Mouse (Mus musculus) kidney, embryonic 16.5 days (tissue): Measurements from ENCODE around the gene March6. TPM values are rescaled to one million over a fixed set of nuclear protein-coding genes. Genes with fewer than 3 reads are reported as not detected.

Experiments
- ATAC-seq: fragments of 200-750 bp; cut with Nextera tagmentation; 2 replicates; pipeline ENCODE4 v1.8.0; 2017; ENCODE audit warnings: moderate TSS enrichment; ENCODE audit not compliant: low FRiP score, low TSS enrichment
- H3K27ac ChIP-seq: fragments of 300-500 bp; sonication (generic); 2 replicates; pipeline ENCODE4 v1.5.1; 2014; ENCODE audit warnings: low read length
- H3K27me3 ChIP-seq: fragments of 300-500 bp; sonication (generic); 2 replicates; pipeline ENCODE4 v1.6.1; 2014; ENCODE audit warnings: low read length, control low read depth, mixed read lengths; ENCODE audit not compliant: insufficient read depth
- H3K36me3 ChIP-seq: fragments of 300-500 bp; sonication (generic); 2 replicates; pipeline ENCODE4 v1.6.1; 2014; ENCODE audit warnings: low read length, control low read depth, mixed read lengths; ENCODE audit not compliant: insufficient read depth
- H3K4me1 ChIP-seq: fragments of 300-500 bp; sonication (generic); 2 replicates; pipeline ENCODE4 v1.6.1; 2014; ENCODE audit warnings: low read length, control low read depth, mixed read lengths; ENCODE audit not compliant: insufficient read depth
- H3K4me2 ChIP-seq: fragments of 300-500 bp; sonication (generic); replicated peaks from 2 replicates; pipeline ENCODE4 v1.6.1; 2014; ENCODE audit warnings: low read depth, low read length
- H3K4me3 ChIP-seq: fragments of 300-500 bp; sonication (generic); 2 replicates; pipeline ENCODE4 v1.5.1; 2014; ENCODE audit warnings: mild to moderate bottlenecking, low read length
- H3K9ac ChIP-seq: fragments of 300-500 bp; sonication (generic); replicated peaks from 2 replicates; pipeline ENCODE4 v1.6.1; 2014; ENCODE audit warnings: low read length
- H3K9me3 ChIP-seq: fragments of 300-500 bp; sonication (generic); 2 replicates; pipeline ENCODE4 v1.6.1; 2016; ENCODE audit warnings: low read length, control low read depth
- WGBS: fragments of 180-500 bp; shearing (Covaris S2); extraction: QIAGEN DNeasy Blood & Tissue Kit; methylation state at CpG from one replicate; pipeline ENCODE4 v1.1.7; 2014; 5-methylcytosine and 5-hydroxymethylcytosine counted together
- polyA plus RNA-seq: library from polyadenylated mRNA; unstranded; fragments of >200 nt; fragmentation: Nextera tagmentation; extraction: Ambion mirVana; gene quantifications from 2 replicates; pipeline ENCODE4 v1.2.1, GENCODE M21; 2015

The March6 gene
- polyA plus RNA-seq, 1 experiment from 2014 or later, result 37.4 TPM

DNA sequence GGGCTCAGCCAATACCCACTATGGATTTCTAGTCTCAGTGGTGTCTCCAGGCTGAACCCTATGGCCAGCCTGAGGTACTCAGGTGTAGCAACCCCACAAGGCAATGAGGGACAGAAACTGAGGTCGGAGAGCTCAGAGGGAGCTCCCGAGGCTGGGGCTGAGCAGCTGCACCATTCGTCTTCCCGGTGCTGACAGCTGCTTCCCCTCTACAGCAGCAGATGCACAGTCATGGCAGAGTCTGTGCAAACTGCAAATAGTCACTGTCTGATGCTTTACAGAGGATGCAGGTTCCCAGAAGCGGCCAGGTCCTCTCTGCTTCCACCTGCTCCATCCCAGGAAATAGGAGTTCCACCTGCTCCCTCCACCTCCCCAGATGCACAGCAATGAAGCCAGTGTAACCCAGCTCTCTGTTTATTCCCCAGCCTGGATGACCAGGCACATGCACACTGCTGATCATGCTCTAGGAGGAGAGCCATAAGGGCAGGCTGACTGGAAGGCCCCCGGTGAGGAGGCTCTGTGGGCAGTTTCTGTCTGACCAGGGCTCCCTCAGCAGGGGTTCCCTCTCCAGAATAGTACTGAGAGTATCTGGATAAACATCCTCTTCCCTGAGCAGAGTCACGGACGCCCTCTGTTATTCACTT lies 104.7 kb downstream of the March6 start:
- ATAC-seq, result no peak
- no peaks in the 10 kb centered on the region for H3K9me3 ChIP-seq
- no peaks in the 10 kb centered on the region for H3K36me3 ChIP-seq
- no peak overlapping the region for H3K4me2 ChIP-seq
- H3K27ac ChIP-seq, result no peak overlapping the region
- H3K4me3 ChIP-seq, result no peak overlapping the region
- no peaks in the 10 kb centered on the region for H3K27me3 ChIP-seq
- WGBS, result 27% methylated on average over 8 of the region's 8 CpGs
- no peak overlapping the region for H3K9ac ChIP-seq
- no peaks in the 10 kb centered on the region for H3K4me1 ChIP-seq

DNA sequence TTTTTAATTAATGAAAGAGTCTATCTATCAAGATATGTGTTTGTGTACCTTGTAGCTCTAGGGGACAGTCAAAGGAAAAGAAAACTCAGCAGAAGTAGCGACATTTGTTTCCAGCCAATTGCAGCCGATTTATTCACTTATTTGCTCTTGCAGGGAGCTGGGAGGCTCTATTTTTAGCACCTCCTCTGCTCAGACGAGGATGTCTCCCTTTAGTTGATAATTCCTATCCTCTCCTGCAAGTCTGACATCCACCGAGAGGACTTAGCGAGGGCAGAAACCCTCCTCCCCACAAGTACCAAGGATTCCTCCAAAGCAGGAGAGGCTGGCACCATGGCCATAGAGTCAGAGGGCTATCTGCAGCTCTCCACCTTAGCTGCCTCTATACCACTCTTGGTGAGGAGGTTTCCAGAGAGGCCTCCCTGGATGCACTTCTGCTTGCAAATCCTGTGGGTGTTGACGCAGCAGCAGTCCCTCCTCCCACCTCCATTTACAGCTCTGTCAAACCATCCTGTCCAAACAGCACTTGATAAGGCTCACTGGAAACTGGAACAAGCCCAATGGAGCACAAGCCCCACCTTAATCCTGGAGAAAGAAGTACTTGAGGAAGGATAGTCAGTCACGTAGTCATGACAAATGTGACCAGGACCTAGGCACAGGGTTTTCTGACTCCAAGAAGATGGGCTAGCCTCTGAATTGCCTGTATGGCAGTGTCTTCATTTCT lies 108.0 kb downstream of the March6 start:
- Histone ChIP-seq H3K27ac (no peak overlapping the region), H3K27me3 (no peaks in the 10 kb centered on the region), H3K9ac (no peak overlapping the region), H3K36me3 (no peaks in the 10 kb centered on the region), H3K4me3 (no peak overlapping the region), H3K9me3 (no peaks in the 10 kb centered on the region), H3K4me1 (peaks cover 5% of the 10 kb centered on the region; the same call in 1 of the 2 replicates), H3K4me2 (no peak overlapping the region)
- no peak for ATAC-seq
- 42% methylated on average over 7 of the region's 7 CpGs for WGBS

DNA sequence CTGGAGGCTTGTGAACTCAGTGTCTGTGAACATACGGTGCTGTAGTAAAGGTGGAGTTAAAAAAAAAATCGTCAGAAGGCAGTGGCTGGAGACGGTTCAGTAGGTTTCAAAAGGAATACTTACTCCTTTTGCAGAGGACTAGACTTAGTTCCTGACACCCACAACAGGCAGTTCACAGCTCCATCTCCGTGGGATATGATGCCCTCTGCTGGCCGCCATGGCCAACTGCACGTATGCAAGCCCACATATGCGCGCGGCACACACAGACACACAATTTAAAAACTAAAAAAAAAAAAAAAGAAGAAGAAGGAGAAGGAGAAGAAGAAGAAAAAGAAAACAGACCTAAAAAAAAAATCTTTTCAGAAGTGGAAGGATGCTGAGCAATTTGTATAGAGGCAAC lies 111.8 kb downstream of the March6 start:
- Histone ChIP-seq H3K4me3 (no peak overlapping the region), H3K9ac (no peak overlapping the region), H3K4me1 (peaks cover 5% of the 10 kb centered on the region), H3K9me3 (no peaks in the 10 kb centered on the region), H3K27me3 (no peaks in the 10 kb centered on the region), H3K36me3 (no peaks in the 10 kb centered on the region), H3K27ac (0 out of 2 replicates have a peak overlapping the region, but pooled peaks have one; percentile 4), H3K4me2 (no peak overlapping the region)
- 46% methylated on average over 9 of the region's 9 CpGs for WGBS
- no peak for ATAC-seq

DNA sequence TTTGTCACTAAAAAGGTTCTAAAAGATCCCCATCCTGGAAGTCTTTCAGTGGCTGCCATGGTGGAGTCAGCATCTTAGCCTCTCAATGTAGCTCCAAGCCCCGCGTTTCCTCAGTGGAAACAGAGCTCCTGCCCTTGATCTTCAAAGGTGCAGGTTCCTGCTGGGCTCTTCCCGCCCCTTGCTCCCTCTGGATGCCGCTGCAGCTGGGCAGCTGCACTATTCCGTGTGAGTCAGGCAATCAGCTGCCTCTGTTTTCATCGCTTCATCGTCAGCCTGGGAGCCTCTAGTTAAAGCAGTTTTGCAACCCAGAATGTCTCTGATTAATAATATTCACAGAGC lies 112.2 kb downstream of the March6 start:
- ATAC-seq, result no peak
- Histone ChIP-seq H3K27ac (peak overlapping the region; percentile 4; the same call in 1 of the 2 replicates), H3K36me3 (no peaks in the 10 kb centered on the region), H3K9ac (no peak overlapping the region), H3K4me3 (no peak overlapping the region), H3K4me1 (peaks cover 5% of the 10 kb centered on the region), H3K4me2 (peak overlapping the region; percentile 31; the same call in 1 of the 2 replicates), H3K27me3 (no peaks in the 10 kb centered on the region), H3K9me3 (no peaks in the 10 kb centered on the region)
- 16% methylated on average over 7 of the region's 7 CpGs for WGBS

DNA sequence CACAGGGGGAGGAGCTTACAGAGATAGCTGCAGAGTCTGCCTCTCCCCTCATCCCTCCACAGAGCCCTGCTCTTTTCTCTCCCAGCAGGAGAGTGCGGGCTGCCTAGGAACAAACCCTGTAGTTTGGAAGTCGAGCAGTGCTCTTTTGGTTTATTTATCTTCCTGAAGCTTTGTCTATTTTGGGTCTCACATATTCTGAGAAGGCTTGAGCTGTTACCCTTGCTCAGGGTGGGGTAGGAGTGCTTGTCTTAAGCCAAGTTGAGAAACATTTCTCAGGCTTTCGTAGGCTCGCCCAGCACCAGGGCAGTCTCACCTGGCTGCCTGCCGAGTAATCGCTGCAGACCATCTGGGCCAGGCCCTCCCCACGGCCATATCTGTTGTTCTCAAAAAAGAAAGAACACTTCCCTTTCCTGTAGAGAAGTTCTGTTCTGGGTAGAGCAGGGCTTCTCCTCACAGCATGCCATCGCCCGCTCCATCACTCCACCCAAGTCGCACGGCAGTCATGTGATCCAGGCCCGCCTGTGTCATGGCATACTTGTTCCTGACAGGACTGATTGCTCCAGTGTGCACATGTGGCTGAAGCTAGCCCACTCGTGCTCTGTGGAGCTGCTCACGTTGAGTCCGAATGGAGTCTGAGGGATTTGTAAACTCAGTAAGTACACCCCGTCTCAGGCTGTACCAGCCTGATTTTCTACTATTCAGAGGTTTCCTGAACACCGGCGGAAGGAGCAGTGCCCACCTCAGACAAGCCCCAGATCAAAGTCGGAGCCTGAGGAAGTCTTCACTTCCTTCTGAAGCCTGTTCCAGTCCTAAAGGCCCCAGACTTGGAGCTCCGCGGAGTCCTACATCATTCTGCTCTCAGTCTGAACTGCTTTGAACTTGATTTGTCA lies 112.8 kb downstream of the March6 start:
- peaks cover 7% of the 10 kb centered on the region for H3K4me1 ChIP-seq
- 52% methylated on average over 21 of the region's 21 CpGs for WGBS
- peak overlapping the region; percentile 36; the same call in 1 of the 2 replicates for H3K27ac ChIP-seq
- no peaks in the 10 kb centered on the region for H3K9me3 ChIP-seq
- H3K4me3 ChIP-seq, result no peak overlapping the region
- no peaks in the 10 kb centered on the region for H3K36me3 ChIP-seq
- H3K27me3 ChIP-seq, result no peaks in the 10 kb centered on the region
- H3K4me2 ChIP-seq, result peak overlapping the region; percentile 31
- H3K9ac ChIP-seq, result no peak overlapping the region
- ATAC-seq, result peak; percentile 61

DNA sequence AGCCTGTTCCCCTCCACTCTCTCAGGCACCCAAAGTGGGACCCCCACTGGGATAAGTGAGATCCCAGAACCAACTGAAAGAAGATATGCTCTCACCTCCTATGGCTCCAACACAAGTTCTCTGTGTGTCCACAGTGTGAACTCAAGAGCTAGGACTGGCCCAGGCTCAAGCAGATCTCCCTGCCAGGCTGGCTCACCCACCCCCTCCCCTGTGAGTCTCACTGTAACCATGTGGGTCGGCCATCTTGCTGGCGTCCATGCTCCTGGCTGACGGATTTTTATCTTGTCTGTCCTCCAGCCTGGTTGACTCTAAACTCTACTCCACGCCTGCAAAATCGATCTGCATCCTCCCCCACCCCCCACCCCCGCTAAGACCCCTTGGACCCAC lies 113.5 kb downstream of the March6 start:
- Histone ChIP-seq H3K36me3 (no peaks in the 10 kb centered on the region), H3K4me2 (no peak overlapping the region), H3K9ac (no peak overlapping the region), H3K4me3 (no peak overlapping the region), H3K4me1 (peaks cover 12% of the 10 kb centered on the region), H3K27me3 (no peaks in the 10 kb centered on the region), H3K27ac (0 out of 2 replicates have a peak overlapping the region, but pooled peaks have one; percentile 36), H3K9me3 (no peaks in the 10 kb centered on the region)
- WGBS, result 63% methylated on average over 6 of the region's 6 CpGs
- no peak for ATAC-seq

DNA sequence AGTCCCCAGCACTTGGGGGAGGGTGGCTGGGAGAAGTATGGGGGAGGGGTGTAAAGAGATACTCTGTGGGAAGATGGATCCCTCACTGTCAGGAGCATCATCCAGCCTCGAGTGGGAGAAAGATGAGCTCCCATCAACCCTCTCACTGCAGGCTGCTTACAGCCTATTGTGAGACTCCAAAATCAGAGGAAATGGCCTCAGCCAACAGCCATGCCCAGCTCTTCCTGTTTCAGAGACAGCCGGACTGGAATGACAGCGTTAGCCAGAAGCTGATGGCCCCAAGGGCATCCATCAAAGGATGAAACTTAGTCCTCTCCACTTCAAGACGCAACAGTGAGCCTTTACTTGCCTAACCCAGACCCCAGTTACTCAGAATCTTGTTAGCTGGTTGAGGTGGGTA lies 115.7 kb downstream of the March6 start:
- Histone ChIP-seq H3K9me3 (no peaks in the 10 kb centered on the region), H3K27ac (no peak overlapping the region), H3K4me2 (no peak overlapping the region), H3K36me3 (no peaks in the 10 kb centered on the region), H3K9ac (no peak overlapping the region), H3K4me3 (no peak overlapping the region), H3K27me3 (no peaks in the 10 kb centered on the region), H3K4me1 (peaks cover 12% of the 10 kb centered on the region)
- WGBS, result 50% methylated on average over 4 of the region's 4 CpGs
- no peak for ATAC-seq

DNA sequence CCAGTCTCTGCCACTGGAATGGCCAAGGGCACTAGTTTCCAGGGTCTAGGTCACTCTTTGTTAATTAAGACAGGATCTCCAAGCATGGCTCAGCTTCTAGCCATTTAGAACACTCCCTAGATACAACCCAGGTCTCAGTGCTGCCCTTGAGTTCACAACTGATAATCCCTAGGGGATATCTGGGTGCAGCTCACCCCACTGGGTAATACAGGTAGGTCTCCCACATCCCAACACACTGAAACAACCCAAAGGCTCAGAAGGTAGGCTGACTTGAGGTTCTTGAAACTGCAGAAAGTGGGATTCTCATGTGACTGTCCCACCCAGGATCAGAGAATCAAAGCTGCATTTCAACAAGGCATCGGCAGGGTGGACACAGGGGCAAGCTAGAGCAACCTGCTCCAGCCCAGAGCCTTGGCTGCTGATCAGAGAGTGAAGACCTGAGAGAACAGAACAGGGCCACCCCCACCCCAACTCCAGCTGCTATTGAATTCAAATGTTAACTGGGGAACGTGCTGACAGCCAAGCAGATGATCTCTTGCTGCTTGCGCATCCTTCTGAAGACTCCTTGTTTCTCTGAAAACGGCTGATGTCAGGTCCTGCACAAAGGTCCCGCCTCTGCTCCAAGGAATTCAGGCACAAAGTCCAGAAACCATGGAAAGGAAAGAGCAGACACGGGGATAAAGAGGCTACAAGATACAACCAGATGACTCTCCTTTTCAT lies 116.5 kb downstream of the March6 start:
- 0 out of 2 replicates have a peak overlapping the region, but pooled peaks have one; percentile 41 for H3K27ac ChIP-seq
- 51% methylated on average over 6 of the region's 6 CpGs for WGBS

DNA sequence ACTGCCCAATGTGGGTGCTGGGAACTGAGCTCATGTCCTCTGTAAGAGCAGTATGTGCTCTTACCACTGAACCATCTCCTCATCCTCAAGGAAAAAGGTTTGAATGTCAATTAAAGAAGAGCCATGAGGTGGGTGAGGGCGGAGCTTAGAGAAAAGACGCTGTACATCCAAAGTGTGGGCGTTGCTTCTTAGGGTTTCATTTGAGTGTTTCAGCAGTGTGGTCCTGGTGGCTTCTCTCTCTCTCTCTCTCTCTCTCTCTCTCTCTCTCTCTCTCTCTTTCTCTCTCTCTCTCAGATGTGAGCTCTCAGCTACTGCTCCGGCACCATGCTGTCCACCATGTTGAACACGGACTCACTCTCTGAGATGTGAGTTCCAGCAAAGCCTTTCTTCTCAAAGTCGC lies 117.2 kb downstream of the March6 start:
- Histone ChIP-seq H3K36me3 (no peaks in the 10 kb centered on the region), H3K9me3 (no peaks in the 10 kb centered on the region), H3K9ac (no peak overlapping the region), H3K4me2 (no peak overlapping the region), H3K4me1 (peaks cover 12% of the 10 kb centered on the region), H3K27me3 (no peaks in the 10 kb centered on the region), H3K27ac (no peak overlapping the region), H3K4me3 (no peak overlapping the region)
- WGBS, result 84% methylated on average over 6 of the region's 6 CpGs
- ATAC-seq, result no peak

More for the DNA sequence above, 116.5 kb downstream of the March6 start:
- H3K4me2 ChIP-seq, result no peak overlapping the region
- no peak overlapping the region for H3K4me3 ChIP-seq
- H3K27me3 ChIP-seq, result no peaks in the 10 kb centered on the region
- H3K9me3 ChIP-seq, result no peaks in the 10 kb centered on the region
- H3K36me3 ChIP-seq, result no peaks in the 10 kb centered on the region
- H3K4me1 ChIP-seq, result peaks cover 12% of the 10 kb centered on the region
- 0 out of 2 replicates have a peak, but pooled peaks have one; percentile 25 for ATAC-seq
- no peak overlapping the region for H3K9ac ChIP-seq
